Mouse (Mus musculus): ENCODE results near the gene Gpr18.
A peak's percentile ranks its signal among the peaks of the same experiment; 100 is the strongest.

Gene Gpr18

DNA sequence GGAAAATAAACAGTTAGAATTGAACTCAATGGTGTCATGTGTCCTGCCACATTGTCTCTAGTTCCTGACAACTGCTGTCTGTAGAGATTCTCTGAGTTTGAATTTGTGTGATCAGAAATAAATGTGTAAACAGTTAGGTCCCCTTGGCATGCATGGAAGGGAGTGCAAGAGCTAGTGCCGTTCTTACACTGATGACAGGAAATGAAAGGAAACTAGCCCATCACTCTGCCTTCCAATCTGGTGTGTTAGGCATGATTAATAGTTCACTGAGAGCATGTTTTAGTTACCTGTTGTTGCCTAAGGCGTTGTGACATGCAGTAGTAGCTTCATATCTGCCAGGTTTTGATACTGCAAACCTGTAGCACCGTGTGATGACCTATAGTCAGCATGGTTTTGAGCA is 32.4 kb upstream of the Gpr18 start:
- DNase-seq = no peak

DNA sequence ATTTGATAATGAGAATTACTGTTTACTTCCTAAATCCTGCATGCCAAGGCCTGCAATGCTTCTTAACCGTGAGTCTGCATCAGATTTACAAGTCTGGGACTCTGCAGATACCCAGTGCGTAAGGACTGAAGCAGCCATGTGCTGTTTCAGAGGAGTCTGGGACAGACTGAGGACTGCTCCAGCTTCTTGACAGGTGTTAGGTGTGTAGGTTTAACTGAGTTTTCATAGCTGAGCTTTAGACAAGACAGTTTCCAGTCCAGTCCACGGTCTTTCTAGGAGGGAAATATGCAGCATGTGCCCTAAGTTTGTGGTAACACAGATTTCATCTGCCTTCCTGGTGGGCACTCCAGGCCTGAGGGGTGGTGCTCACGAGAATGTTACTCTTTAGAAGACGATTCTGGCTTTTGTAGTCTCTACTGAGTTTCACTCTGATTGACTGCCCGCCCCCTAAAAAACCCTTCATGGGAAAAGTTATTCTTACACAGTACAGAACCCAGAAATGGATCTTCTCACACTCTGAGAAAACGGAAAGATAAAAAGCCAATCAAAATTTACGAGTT is 31.7 kb upstream of the Gpr18 start:
- no peak for DNase-seq

DNA sequence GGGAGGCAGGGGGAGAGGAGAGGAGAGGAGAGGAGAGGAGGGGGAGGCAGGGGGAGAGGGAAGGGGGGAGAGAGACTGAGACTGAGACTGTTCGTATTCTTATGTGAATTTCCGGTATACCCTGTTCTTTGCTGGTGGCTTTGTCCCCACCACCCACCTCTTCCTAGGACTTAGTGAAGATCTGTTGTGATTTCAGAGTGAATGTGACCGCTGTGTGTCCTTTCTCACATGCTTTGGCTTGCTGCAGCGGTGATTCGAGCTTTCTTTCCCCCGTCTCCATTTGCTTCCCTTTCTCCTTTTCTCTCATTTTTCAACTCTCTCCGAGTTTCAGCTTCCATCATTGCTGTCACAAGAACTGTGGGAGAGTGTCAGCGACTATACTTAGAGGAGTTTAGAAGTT is 31.1 kb upstream of the Gpr18 start:
- no peak for DNase-seq

GRCm38 (mm10) chr14:121946131-121946530 is 30.6 kb upstream of the Gpr18 start:
- DNase-seq = no peak

DNA sequence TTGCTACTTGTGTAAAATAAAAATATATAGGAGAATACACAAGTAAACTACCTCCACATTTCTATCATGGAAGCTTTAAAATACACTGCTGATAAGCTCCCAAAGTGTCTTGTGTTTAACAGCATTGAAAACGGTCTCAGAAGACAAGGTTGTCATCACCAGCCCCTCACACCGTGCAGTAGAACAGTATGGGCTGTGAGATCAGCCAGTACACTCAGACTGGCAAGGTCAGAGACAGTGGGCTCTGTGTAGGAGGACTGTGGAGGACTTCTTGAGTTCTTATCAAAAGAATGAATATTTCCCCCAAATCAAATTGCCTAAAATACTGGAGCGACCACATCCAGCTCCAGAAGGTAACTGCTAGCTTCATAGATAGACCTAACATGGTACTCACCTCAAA is 24.0 kb upstream of the Gpr18 start:
- no peak for DNase-seq

- DNase-seq = no peak
Measured at GRCm38 (mm10) chr14:121938256-121939191, 22.9 kb upstream of the Gpr18 start.

- DNase-seq = no peak
Measured at GRCm38 (mm10) chr14:121937601-121938255, 22.1 kb upstream of the Gpr18 start.

- DNase-seq = no peak
Measured at GRCm38 (mm10) chr14:121936856-121937255, 21.3 kb upstream of the Gpr18 start.

GRCm38 (mm10) chr14:121936356-121936755 is 20.8 kb upstream of the Gpr18 start:
- DNase-seq = no peak

DNA sequence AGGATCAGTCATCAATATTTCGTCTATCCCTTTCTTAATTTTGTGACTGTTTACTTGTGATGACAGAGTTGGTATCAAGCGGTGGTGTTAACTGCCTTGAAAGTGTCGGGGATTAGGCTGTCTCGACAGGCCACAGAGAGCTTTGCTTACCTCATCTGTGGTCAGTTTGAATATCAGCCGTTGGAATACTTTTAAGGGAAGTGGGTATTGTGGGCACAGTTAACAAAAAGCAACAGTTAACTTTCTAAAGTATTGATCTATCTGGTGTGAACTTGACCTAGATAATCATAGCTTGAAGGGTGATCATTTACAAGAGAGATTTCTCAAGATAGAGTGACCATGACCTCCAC is 19.0 kb upstream of the Gpr18 start:
- DNase-seq = no peak

DNA sequence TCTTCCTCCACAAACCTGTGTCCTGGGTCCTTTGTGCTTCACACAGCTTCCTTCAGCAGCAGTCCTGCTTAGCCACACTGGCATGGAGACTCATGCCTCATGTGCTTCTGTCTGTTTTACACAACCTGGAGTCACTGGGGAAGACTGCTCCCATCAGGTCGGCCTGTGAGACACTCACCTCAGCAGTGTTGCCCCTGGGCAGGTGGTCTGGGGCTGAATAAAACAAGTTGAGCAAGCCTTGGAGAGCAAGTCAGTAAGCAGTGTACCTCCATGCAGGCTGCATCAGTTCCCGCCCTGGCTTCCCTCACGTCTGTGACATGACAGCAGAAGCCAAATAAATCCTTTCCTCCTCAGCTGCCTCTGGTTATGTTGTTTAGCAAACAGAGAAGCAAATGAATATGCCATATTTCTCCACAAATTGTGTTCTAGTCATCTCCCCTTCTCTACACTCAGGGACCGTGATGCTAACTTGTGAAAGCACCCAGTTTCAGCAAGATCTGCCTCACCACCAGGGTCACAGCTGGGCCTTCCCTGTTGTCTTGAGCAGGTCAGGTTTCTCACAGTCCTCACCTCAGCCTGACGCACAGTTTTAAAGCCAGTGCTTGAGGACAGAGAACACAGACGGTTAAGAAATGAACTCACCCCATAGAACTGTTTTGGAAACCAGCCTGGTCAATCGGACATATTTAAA is 18.5 kb upstream of the Gpr18 start:
- DNase-seq = no peak

DNA sequence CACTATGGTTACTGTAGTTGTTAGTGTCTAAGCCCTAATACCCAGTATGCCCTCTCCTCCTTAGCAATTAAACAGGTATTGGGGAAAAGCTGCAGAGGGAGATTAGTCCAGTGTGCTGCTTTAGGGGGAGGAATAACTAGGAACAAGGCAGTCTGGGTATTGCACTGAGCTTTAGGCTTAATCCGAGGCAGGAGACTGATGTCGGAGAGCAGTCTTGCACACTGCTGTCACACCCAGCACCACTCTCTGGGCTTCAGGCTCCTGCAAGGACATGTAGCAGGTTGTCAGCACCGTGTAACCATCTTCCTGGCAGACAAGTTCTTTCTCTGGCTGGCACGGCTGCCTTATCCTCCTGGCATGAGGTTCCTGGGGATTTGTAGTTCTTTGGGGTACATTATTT is 16.6 kb upstream of the Gpr18 start:
- no peak for DNase-seq

DNA sequence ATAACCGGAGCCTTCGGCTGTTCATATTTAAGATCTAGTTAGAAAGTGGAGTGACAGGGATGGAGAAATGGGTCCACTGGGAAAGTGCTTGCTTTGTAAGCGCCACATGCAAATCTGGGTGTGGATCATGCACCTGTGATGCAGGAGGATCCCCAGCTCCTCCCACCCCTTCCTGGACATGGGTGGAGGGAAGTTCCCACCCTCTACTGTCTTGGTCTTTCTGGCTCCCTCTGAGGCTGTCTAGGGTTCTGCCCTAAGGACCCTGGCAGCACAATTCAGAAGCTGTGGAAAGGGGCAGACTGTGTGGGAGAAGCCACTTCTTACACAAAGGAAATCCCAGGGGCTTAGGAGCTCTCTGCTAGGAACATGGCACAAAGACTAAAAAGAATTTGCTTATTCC is 16.0 kb upstream of the Gpr18 start:
- no peak for DNase-seq

DNA sequence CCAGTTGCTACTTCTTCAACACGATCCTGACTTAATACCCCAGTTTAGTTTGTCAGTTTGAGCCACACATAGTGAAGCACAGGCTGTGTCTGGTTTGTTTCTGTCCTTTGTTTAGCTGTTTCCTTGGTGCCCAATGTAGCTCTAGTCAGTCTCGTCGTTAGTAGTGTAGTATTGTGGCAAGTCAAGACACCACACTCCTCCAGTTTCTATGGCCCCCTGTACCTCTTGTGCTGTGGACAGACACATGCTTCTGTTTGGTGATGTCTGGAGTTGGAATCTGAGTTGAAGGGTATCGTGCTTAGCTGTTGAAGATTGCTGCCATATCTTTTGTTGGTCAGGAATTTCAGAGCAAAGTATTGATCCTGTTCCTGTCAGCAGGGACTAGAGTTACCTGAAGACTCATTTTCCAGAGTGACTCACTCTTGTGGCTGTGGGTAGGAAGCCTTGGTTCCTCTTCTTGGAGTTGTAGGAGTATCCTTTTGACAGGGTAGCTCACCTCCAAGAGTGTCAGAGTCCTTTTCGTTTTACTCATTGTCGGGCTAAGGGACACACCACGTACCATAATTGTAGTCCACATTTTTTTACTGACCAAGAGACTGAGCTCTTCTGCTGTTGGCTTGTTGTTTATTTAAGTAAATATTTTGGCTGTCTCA is 15.3 kb upstream of the Gpr18 start:
- DNase-seq = no peak

- DNase-seq = no peak
Measured at GRCm38 (mm10) chr14:121929243-121929951, 13.8 kb upstream of the Gpr18 start.

DNA sequence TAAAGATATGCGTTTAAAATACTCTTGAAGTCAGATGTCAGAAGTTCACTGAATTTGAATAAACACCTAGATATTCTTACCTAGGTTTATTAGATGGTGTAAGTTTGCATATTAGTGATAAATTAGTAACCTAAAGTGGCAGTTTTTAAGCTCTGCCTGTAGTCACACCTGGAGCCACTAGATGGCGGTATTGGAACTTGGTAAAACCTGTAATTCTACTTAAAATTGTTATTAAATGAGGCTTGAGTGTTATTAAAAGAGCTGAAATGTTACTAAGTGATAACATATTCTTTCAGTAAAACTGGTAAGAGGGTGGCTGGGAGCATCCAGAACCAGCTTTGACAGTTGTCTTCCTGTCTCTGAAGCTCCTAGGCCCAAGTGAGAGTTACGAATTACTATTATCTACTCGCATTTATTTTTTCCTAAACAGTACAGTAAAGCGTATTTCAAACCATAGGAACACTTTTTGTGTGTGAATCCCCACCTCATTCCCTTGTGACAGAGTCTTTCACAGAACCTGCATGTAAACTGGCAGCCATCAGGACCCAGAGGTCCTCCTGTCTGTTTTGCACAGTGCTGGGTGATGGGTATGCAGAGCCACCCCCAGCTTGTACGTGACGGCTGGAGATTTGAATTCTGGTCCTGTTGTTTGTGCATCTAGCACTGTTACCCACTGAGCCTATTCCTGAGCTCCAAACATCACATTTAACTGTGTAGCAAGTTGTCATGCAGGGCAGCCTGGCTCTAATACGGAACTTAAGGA is 13.0 kb upstream of the Gpr18 start:
- DNase-seq = peak; percentile 43 to 53

GRCm38 (mm10) chr14:121927451-121927850 is 11.9 kb upstream of the Gpr18 start:
- no peak for DNase-seq

DNA sequence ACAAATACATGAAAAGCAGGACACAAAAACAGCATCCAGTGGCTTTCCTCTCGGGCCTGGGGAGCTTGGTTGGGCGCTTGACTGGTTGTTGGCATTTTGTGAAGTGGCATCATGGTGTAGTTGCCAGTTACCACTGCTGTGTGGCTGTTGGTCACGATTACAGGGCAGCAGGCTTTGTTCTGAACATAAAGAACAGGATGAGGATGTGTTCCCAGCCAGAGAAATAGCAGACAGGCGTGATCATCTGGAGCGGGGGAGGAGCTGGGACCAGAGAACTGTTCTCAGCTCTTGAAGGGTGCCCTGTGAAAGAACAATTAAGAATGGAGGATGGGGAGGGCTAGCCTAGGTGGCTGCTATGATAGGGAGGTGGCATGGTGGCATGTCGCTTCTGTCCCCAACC is 11.3 kb upstream of the Gpr18 start:
- no peak for DNase-seq

DNA sequence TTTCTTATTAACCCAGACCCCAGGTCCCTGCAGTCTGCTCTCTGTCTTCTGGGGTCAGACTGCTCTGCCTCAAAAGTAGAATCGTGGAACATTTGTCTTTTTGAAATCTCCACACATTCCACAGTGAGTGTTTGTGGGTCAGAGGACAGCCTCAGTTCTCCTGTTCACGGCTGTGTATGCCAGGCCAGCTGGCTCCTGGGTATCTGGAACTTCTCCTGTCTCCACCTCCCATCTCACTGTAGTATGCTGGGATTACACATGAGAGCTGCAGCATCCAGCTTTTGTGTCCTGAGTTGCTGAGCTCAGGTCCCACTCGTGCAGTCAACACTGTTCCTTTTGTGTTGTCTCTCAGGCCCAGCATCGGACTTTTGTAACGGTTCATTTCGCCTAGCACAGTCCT is 9.3 kb upstream of the Gpr18 start:
- no peak for DNase-seq

GRCm38 (mm10) chr14:121922731-121923130 is 7.2 kb upstream of the Gpr18 start:
- DNase-seq = no peak

- DNase-seq = no peak
Measured at GRCm38 (mm10) chr14:121922016-121922415, 6.4 kb upstream of the Gpr18 start.
